Mouse (Mus musculus) embryo, embryonic 11 days (tissue): ENCODE results near the gene Parp14.

Experiments used
- DNase-seq: peaks from one replicate; pipeline ENCODE4 v3.0.0-alpha.2; 2015

The Parp14 gene

DNA sequence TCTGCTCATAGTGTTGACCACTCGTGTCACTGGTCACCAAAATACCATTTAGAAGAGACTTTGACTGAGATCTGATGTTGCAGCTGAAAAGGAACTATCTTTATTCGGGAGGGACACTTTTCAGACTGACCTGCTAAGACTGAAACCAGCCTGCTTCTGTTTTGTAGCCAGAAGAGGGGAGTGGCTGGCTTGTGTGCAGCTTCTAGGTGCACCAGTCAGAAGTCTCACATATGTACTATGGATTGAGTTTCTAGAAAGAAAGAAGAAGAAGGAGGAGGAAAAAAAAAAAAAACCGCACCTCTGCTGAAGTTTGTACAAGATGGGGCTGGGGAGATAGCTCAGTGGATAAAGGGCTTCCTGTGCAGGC is 88.2 kb downstream of the Parp14 start:
- DNase-seq, result no peak
